Mouse (Mus musculus) myocyte (in vitro differentiated cells): ENCODE data around the gene Ganc. TPM values are rescaled to one million over a fixed set of nuclear protein-coding genes. Genes with fewer than 3 reads are reported as not detected.
A peak's percentile ranks its signal among the peaks of the same experiment; 100 is the strongest.

ENCODE experiments used
- H3K27me3 ChIP-seq: one replicate; pipeline ENCODE4 v1.6.1; 2011; ENCODE audit not compliant: control insufficient read depth, insufficient read depth, insufficient read length
- H3K36me3 ChIP-seq: one replicate; pipeline ENCODE4 v1.6.1; 2011; ENCODE audit not compliant: control insufficient read depth, insufficient read depth
- H3K4me2 ChIP-seq: one replicate; pipeline ENCODE4 v1.6.1; 2011; ENCODE audit warnings: low read depth, control low read depth
- H3K4me3 ChIP-seq: one replicate; pipeline ENCODE4 v1.5.1; 2011; ENCODE audit warnings: mild to moderate bottlenecking, control low read depth, moderate library complexity
- H3K79me2 ChIP-seq: one replicate; pipeline ENCODE4 v1.6.1; 2011; ENCODE audit not compliant: control insufficient read depth, insufficient read depth
- H3ac ChIP-seq: one replicate; pipeline ENCODE4 v1.6.1; 2011; ENCODE audit not compliant: control insufficient read depth, insufficient read length
- CEBPB ChIP-seq: IDR thresholded peaks from 2 replicates; pipeline ENCODE4 v1.6.1; 2011; ENCODE audit warnings: mild to moderate bottlenecking, moderate library complexity; ENCODE audit not compliant: poor library complexity, insufficient read depth, severe bottlenecking
- E2F4 ChIP-seq: IDR thresholded peaks from one replicate; pipeline ENCODE4 v1.6.1; 2011; ENCODE audit warnings: mild to moderate bottlenecking, control low read depth, moderate library complexity; ENCODE audit not compliant: insufficient read depth
- MAX ChIP-seq: IDR thresholded peaks from one replicate; pipeline ENCODE4 v1.6.1; 2011; ENCODE audit warnings: low read depth, mild to moderate bottlenecking, control low read depth
- MYOD1 ChIP-seq, 3 experiments: IDR thresholded peaks; one replicate each; pipeline ENCODE4 v1.6.1; 2011; ENCODE audit warnings: control low read depth in 2 of 3, low read depth in 2 of 3, mild to moderate bottlenecking in 2 of 3, moderate library complexity in 1 of 3; ENCODE audit not compliant: insufficient read length in 2 of 3, control insufficient read depth in 1 of 3
- MYOG ChIP-seq, 3 experiments: IDR thresholded peaks; one replicate each; pipeline ENCODE4 v1.6.1; 2011; ENCODE audit warnings: control low read depth in 2 of 3, low read depth in 2 of 3, mild to moderate bottlenecking in 2 of 3; ENCODE audit not compliant: insufficient read length in 2 of 3, control insufficient read depth in 1 of 3, insufficient read depth in 1 of 3
- POLR2A ChIP-seq: IDR thresholded peaks from one replicate; pipeline ENCODE4 v1.6.1; 2011; ENCODE audit warnings: low read depth, mild to moderate bottlenecking, control low read depth, moderate library complexity; ENCODE audit not compliant: insufficient read length
- POLR2AphosphoS2 ChIP-seq: IDR thresholded peaks from one replicate; pipeline ENCODE4 v1.6.1; 2011; ENCODE audit warnings: low read depth, control low read depth; ENCODE audit not compliant: insufficient read length
- REST ChIP-seq: IDR thresholded peaks from one replicate; pipeline ENCODE4 v1.6.1; 2011; ENCODE audit warnings: mild to moderate bottlenecking, control low read depth, moderate library complexity; ENCODE audit not compliant: insufficient read depth, insufficient read length
- SRF ChIP-seq: IDR thresholded peaks from one replicate; pipeline ENCODE4 v1.6.1; 2011; ENCODE audit warnings: low read depth; ENCODE audit not compliant: control insufficient read depth, insufficient read length
- TCF12 ChIP-seq: IDR thresholded peaks from one replicate; pipeline ENCODE4 v1.6.1; 2011; ENCODE audit warnings: mild to moderate bottlenecking, control low read depth; ENCODE audit not compliant: poor library complexity, insufficient read depth, severe bottlenecking
- TCF3 ChIP-seq: IDR thresholded peaks from one replicate; pipeline ENCODE4 v1.6.1; 2011; ENCODE audit warnings: low read depth, control low read depth; ENCODE audit not compliant: insufficient read length
- USF1 ChIP-seq: IDR thresholded peaks from one replicate; pipeline ENCODE4 v1.6.1; 2011; ENCODE audit warnings: low read depth, mild to moderate bottlenecking, control low read depth, moderate library complexity
- polyA plus RNA-seq: library from polyadenylated mRNA; unstranded; fragments of >200 nt; fragmentation: generic; extraction: Trizol; gene quantifications from one replicate; pipeline ENCODE4 v1.2.1, GENCODE M21; 2012; ENCODE audit warnings: missing spikeins

The Ganc gene
- polyA plus RNA-seq, 1 experiment = 3.8 TPM

DNA sequence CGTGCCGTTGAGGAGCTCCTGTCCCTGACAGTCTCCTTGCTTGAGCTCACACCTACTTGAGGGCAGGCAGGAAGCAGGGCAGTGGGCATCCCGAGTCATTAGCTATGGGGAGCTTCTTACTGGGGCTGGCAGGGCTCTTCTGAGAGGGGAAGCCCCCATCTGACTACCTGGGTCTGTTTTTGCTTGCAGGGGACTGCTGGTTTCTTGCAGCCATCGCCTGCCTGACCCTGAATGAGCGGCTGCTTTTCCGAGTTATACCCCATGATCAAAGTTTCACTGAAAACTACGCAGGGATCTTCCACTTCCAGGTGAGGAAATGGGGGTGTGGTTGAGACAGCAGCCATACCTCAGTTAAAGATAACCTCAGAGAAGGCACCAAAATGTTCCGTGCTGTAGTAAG, 78.2 kb downstream of the Ganc start:
- H3K79me2 ChIP-seq = no peaks in the 10 kb centered on the region
- H3ac ChIP-seq = no peak overlapping the region
- H3K4me2 ChIP-seq = peak overlapping the region; percentile 46
- TF ChIP-seq CEBPB (no peak), USF1 (no peak), TCF12 (no peak)
- no peak overlapping the region for H3K4me3 ChIP-seq
- H3K27me3 ChIP-seq = no peaks in the 10 kb centered on the region
- H3K36me3 ChIP-seq = no peaks in the 10 kb centered on the region

DNA sequence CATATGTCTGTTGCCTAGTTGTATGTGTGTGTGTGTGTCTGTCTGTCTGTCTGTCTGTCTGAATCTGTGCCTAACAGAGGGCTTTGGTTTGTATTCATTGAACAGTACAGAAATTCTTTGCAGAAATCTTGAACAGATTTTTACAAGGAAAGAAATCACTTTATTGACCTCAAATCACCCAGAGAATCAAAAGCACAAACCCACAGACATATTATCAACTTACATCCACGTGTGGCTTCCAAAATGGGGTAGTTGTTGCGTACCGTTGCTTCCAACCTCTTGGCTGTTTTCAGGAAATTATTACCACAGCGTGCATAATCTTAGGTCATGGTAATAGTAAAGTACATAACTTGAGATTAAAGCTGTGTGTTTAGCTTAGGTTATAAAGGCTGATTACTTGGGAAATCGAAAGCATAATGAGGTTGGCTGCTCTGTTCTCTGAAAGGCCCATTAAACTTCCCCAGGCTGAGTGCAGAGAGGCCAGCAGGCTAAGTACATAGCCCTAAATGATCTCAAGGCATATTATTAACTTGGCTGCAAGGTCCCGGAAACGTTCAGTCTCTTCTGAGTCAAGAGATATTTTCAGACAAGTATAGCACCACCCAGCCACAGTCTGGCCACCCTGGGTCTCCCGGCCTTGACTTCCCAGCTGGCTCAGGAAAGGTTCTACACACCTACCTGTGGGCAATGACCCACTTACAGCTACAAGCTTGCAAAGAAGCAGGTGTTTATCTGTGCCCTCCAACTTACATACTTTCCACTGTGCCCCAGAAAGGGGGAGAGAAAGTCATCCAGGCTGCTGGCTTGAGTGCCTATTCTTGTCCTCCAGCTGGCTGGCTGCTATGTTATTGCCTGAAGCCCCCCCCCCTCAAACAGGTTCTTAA, 79.1 kb downstream of the Ganc start:
- no peak overlapping the region for H3ac ChIP-seq
- H3K4me2 ChIP-seq = peak overlapping the region; percentile 46
- no peaks in the 10 kb centered on the region for H3K36me3 ChIP-seq
- no peaks in the 10 kb centered on the region for H3K27me3 ChIP-seq
- no peaks in the 10 kb centered on the region for H3K79me2 ChIP-seq
- no peak overlapping the region for H3K4me3 ChIP-seq
- no peak for TF ChIP-seq MYOG (IDR thresholded peaks at IDR 0.05; ENCODE audit: control insufficient read depth in 1 of 3, insufficient read depth in 1 of 3, insufficient read length in 2 of 3, low read depth in 2 of 3)
- TF ChIP-seq TCF3 = no peak
- TF ChIP-seq SRF = no peak
- no peak for TF ChIP-seq USF1
- TF ChIP-seq MAX = no peak
- no peak for TF ChIP-seq CEBPB
- TF ChIP-seq POLR2A = no peak
- no peak for TF ChIP-seq POLR2AphosphoS2
- no peak for TF ChIP-seq MYOD1 (IDR thresholded peaks at IDR 0.05; ENCODE audit: control insufficient read depth in 1 of 3, insufficient read length in 2 of 3, low read depth in 2 of 3)
- no peak for TF ChIP-seq E2F4
- no peak for TF ChIP-seq TCF12
- TF ChIP-seq REST = no peak

DNA sequence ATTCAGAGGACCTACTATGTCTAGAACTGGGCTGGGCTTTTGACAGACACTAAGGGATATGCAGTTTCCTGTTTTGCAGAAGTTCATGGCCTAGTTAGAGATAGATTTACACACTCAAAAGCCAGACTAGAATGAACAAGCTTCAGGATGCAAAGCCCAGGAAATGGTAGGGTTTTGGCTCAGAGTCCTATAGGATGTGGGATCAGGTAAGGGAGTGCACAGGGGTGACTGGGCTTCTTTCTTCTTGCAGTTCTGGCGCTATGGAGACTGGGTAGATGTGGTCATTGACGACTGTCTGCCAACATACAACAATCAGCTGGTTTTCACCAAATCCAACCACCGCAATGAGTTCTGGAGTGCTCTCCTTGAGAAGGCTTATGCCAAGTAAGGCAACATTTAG, 80.5 kb downstream of the Ganc start:
- H3ac ChIP-seq = no peak overlapping the region
- no peaks in the 10 kb centered on the region for H3K36me3 ChIP-seq
- no peak overlapping the region for H3K4me3 ChIP-seq
- TF ChIP-seq USF1 (no peak), MYOD1 (IDR thresholded peaks at IDR 0.05; ENCODE audit: control insufficient read depth in 1 of 3, insufficient read length in 2 of 3, low read depth in 2 of 3) (no peak), TCF3 (no peak), POLR2A (no peak)
- no peaks in the 10 kb centered on the region for H3K79me2 ChIP-seq
- no peak overlapping the region for H3K4me2 ChIP-seq
- no peaks in the 10 kb centered on the region for H3K27me3 ChIP-seq

DNA sequence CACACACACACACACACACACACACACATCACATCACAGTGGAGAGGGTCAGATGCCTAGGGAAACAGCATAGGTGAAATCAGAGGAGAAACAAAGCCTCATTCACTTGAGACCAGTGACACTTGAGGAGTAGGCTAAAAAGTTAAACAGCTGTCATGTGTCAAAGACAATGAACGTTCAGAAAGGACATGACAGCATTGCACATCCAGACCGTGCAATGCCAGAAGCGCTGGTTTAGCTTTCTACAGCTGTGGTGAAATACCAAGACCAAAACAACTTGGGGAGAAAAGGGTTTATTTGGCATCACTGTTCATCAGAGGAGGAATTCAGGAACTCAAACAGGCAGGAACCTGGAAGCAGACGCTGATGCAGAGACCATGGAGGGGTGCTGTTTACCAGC, 89.6 kb downstream of the Ganc start:
- Histone ChIP-seq H3K4me3 (no peak overlapping the region), H3K4me2 (no peak overlapping the region), H3K36me3 (no peaks in the 10 kb centered on the region), H3ac (no peak overlapping the region), H3K79me2 (no peaks in the 10 kb centered on the region), H3K27me3 (no peaks in the 10 kb centered on the region)
- TF ChIP-seq TCF3 (no peak), TCF12 (no peak), USF1 (no peak), REST (no peak), MAX (no peak), SRF (no peak), CEBPB (no peak), MYOG (IDR thresholded peaks at IDR 0.05; ENCODE audit: control insufficient read depth in 1 of 3, insufficient read depth in 1 of 3, insufficient read length in 2 of 3, low read depth in 2 of 3) (no peak), POLR2AphosphoS2 (no peak), POLR2A (no peak), MYOD1 (IDR thresholded peaks at IDR 0.05; ENCODE audit: control insufficient read depth in 1 of 3, insufficient read length in 2 of 3, low read depth in 2 of 3) (no peak), E2F4 (no peak)

DNA sequence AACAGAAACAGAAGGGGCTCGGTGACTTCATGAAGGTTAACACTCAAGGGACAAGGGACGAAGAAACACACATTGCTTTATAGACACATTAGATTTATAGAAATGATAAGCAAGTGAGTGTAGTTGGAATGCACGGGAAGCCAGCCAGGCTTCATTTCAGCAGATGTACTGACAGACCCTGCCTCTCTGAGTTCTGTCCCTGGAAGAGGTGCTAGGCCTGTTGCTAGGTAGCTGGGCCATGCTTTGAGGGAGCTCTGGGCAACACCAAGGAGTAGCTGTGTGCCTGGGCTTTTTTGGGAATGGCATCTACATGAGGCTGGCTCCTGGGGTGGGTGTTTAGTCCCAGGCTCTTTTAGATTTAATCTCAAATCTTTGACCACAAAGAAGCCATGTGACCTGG, 92.8 kb downstream of the Ganc start:
- Histone ChIP-seq H3K79me2 (no peaks in the 10 kb centered on the region), H3K36me3 (no peaks in the 10 kb centered on the region), H3K4me3 (no peak overlapping the region), H3ac (no peak overlapping the region), H3K4me2 (no peak overlapping the region), H3K27me3 (no peaks in the 10 kb centered on the region)
- TF ChIP-seq MYOD1 (IDR thresholded peaks at IDR 0.05; ENCODE audit: control insufficient read depth in 1 of 3, insufficient read length in 2 of 3, low read depth in 2 of 3) (no peak), CEBPB (no peak), MAX (no peak), POLR2AphosphoS2 (no peak), TCF12 (no peak), SRF (no peak), E2F4 (no peak), USF1 (no peak), REST (no peak), TCF3 (no peak), MYOG (IDR thresholded peaks at IDR 0.05; ENCODE audit: control insufficient read depth in 1 of 3, insufficient read depth in 1 of 3, insufficient read length in 2 of 3, low read depth in 2 of 3) (no peak), POLR2A (no peak)
